Mouse (Mus musculus) G1E (cell line): Measurements from ENCODE around the gene Gmppb.

Source experiments
- CTCF ChIP-seq: IDR thresholded peaks from 2 replicates; pipeline ENCODE4 v1.5.1; 2012; ENCODE audit warnings: low read depth, low read length, inconsistent platforms, mixed read lengths
- GATA1 ChIP-seq: IDR thresholded peaks from 2 replicates; pipeline ENCODE4 v1.6.1; 2012; ENCODE audit warnings: borderline replicate concordance, low read length, inconsistent platforms, mixed read lengths
- GATA2 ChIP-seq: IDR thresholded peaks from 2 replicates; pipeline ENCODE4 v1.6.1; 2012; ENCODE audit warnings: low read depth, low read length, inconsistent platforms, borderline replicate concordance
- POLR2AphosphoS5 ChIP-seq: IDR thresholded peaks from 2 replicates; pipeline ENCODE4 v1.6.1; 2012; ENCODE audit warnings: low read depth, low read length, inconsistent platforms; ENCODE audit not compliant: insufficient replicate concordance
- TAL1 ChIP-seq: conservative IDR thresholded peaks from 2 replicates; pipeline ENCODE4 v1.6.1; 2012; ENCODE audit warnings: low read depth, low read length, inconsistent platforms, mixed read lengths

- TF ChIP-seq CTCF: no peak
- TF ChIP-seq GATA1: no peak
- no peak for TF ChIP-seq POLR2AphosphoS5
- TF ChIP-seq TAL1: no peak
- TF ChIP-seq GATA2: no peak
These were observed 22.8 kb downstream of the Gmppb start for GRCm38 (mm10) chr9:108071801-108072200.
